Mouse (Mus musculus) neural tube, embryonic 12.5 days (tissue): ENCODE data around the gene Arnt2. TPM values are rescaled to one million over a fixed set of nuclear protein-coding genes. Genes with fewer than 3 reads are reported as not detected.

Experiments
- ATAC-seq: fragments of 200-750 bp; cut with Nextera tagmentation; 2 replicates; pipeline ENCODE4 v1.8.0; 2017; ENCODE audit warnings: low read depth, mild to moderate bottlenecking, moderate TSS enrichment, moderate library complexity; ENCODE audit not compliant: low FRiP score
- H3K27ac ChIP-seq: fragments of 300-500 bp; sonication (generic); 2 replicates; pipeline ENCODE4 v1.5.1; 2016
- H3K27me3 ChIP-seq: fragments of 300-500 bp; sonication (generic); replicated peaks from 2 replicates; pipeline ENCODE4 v1.6.1; 2016; ENCODE audit warnings: mild to moderate bottlenecking
- H3K36me3 ChIP-seq: fragments of 300-500 bp; sonication (generic); 2 replicates; pipeline ENCODE4 v1.6.1; 2016; ENCODE audit warnings: mild to moderate bottlenecking
- H3K4me1 ChIP-seq: fragments of 300-500 bp; sonication (generic); 2 replicates; pipeline ENCODE4 v1.6.1; 2016
- H3K4me2 ChIP-seq: fragments of 300-500 bp; sonication (generic); replicated peaks from 2 replicates; pipeline ENCODE4 v1.6.1; 2016; ENCODE audit warnings: mild to moderate bottlenecking
- H3K4me3 ChIP-seq: fragments of 300-500 bp; sonication (generic); 2 replicates; pipeline ENCODE4 v1.5.1; 2016
- H3K9ac ChIP-seq: fragments of 300-500 bp; sonication (generic); 2 replicates; pipeline ENCODE4 v1.6.1; 2016; ENCODE audit warnings: mild to moderate bottlenecking
- H3K9me3 ChIP-seq: fragments of 300-500 bp; sonication (generic); 2 replicates; pipeline ENCODE4 v1.6.1; 2016; ENCODE audit warnings: mild to moderate bottlenecking
- WGBS: fragments of 180-500 bp; shearing (Covaris S2); methylation state at CpG from one replicate; pipeline ENCODE4 v1.1.7; 2016; 5-methylcytosine and 5-hydroxymethylcytosine counted together
- polyA plus RNA-seq: library from polyadenylated mRNA; unstranded; fragments of >200 nt; fragmentation: Nextera tagmentation; extraction: Ambion mirVana; gene quantifications from 2 replicates; pipeline ENCODE4 v1.2.1, GENCODE M21; 2016

Arnt2 gene
- polyA plus RNA-seq, 1 experiment from 2014 or later, result 49.8 TPM

GRCm38 (mm10) chr7:84358426-84358825, 51.5 kb downstream of the Arnt2 start:
- H3K9ac ChIP-seq, result no peak overlapping the region
- H3K27ac ChIP-seq, result no peak overlapping the region
- H3K4me1 ChIP-seq, result no peaks in the 10 kb centered on the region
- ATAC-seq, result no peak
- H3K9me3 ChIP-seq, result no peaks in the 10 kb centered on the region
- peaks cover 25% of the 10 kb centered on the region for H3K36me3 ChIP-seq
- WGBS, result 60% methylated on average over 1 of the region's 1 CpGs
- no peak overlapping the region for H3K4me3 ChIP-seq
- H3K27me3 ChIP-seq, result no peaks in the 10 kb centered on the region
- no peak overlapping the region for H3K4me2 ChIP-seq

- Histone ChIP-seq H3K4me3 (no peak overlapping the region), H3K27ac (no peak overlapping the region), H3K27me3 (no peaks in the 10 kb centered on the region), H3K36me3 (peaks cover 32% of the 10 kb centered on the region), H3K9ac (no peak overlapping the region), H3K9me3 (no peaks in the 10 kb centered on the region), H3K4me2 (no peak overlapping the region), H3K4me1 (no peaks in the 10 kb centered on the region)
- 75% methylated on average over 10 of the region's 10 CpGs for whole genome bisulfite sequencing
- ATAC-seq, result 0 out of 2 replicates have a peak, but pooled peaks have one; percentile 50
Observed at GRCm38 (mm10) chr7:84355619-84356570, 54.1 kb downstream of the Arnt2 start.

- Histone ChIP-seq H3K9ac (no peak overlapping the region), H3K4me1 (no peaks in the 10 kb centered on the region), H3K27ac (no peak overlapping the region), H3K4me2 (no peak overlapping the region), H3K9me3 (no peaks in the 10 kb centered on the region), H3K4me3 (no peak overlapping the region), H3K27me3 (no peaks in the 10 kb centered on the region), H3K36me3 (peaks cover 33% of the 10 kb centered on the region)
- ATAC-seq, result no peak
- WGBS, result 95% methylated on average over 2 of the region's 2 CpGs
Observed at GRCm38 (mm10) chr7:84354890-84355289, 55.1 kb downstream of the Arnt2 start.

GRCm38 (mm10) chr7:84350529-84350928, 59.4 kb downstream of the Arnt2 start:
- no peak for ATAC-seq
- Histone ChIP-seq H3K27me3 (no peaks in the 10 kb centered on the region), H3K9me3 (no peaks in the 10 kb centered on the region), H3K27ac (no peak overlapping the region), H3K4me3 (no peak overlapping the region), H3K9ac (no peak overlapping the region), H3K36me3 (peaks cover 52% of the 10 kb centered on the region), H3K4me2 (no peak overlapping the region), H3K4me1 (no peaks in the 10 kb centered on the region)

- Histone ChIP-seq H3K27me3 (no peaks in the 10 kb centered on the region), H3K4me3 (no peak overlapping the region), H3K36me3 (peaks cover 58% of the 10 kb centered on the region), H3K4me1 (no peaks in the 10 kb centered on the region), H3K27ac (no peak overlapping the region), H3K4me2 (no peak overlapping the region), H3K9me3 (no peaks in the 10 kb centered on the region), H3K9ac (no peak overlapping the region)
- 88% methylated on average over 2 of the region's 2 CpGs for WGBS
- no peak for ATAC-seq
Observed at GRCm38 (mm10) chr7:84349976-84350375, 60.0 kb downstream of the Arnt2 start.

- Histone ChIP-seq H3K9ac (no peak overlapping the region), H3K9me3 (peaks cover 10% of the 10 kb centered on the region; the same call in 1 of the 2 replicates), H3K36me3 (peaks cover 74% of the 10 kb centered on the region), H3K4me1 (no peaks in the 10 kb centered on the region), H3K4me2 (no peak overlapping the region), H3K27ac (no peak overlapping the region), H3K4me3 (no peak overlapping the region), H3K27me3 (no peaks in the 10 kb centered on the region)
- no peak for ATAC-seq
- 92% methylated on average over 9 of the region's 9 CpGs for WGBS
Observed at GRCm38 (mm10) chr7:84348145-84348911, 61.6 kb downstream of the Arnt2 start.

- H3K27me3 ChIP-seq, result no peaks in the 10 kb centered on the region
- no peak overlapping the region for H3K4me2 ChIP-seq
- H3K9me3 ChIP-seq, result peaks cover 13% of the 10 kb centered on the region; the same call in 1 of the 2 replicates
- no peak overlapping the region for H3K9ac ChIP-seq
- H3K27ac ChIP-seq, result no peak overlapping the region
- peaks cover 59% of the 10 kb centered on the region for H3K36me3 ChIP-seq
- ATAC-seq, result no peak
- WGBS, result 95% methylated on average over 3 of the region's 3 CpGs
- H3K4me1 ChIP-seq, result no peaks in the 10 kb centered on the region
- no peak overlapping the region for H3K4me3 ChIP-seq
Observed at GRCm38 (mm10) chr7:84343160-84343559, 66.8 kb downstream of the Arnt2 start.

GRCm38 (mm10) chr7:84341001-84341400, 69.0 kb downstream of the Arnt2 start:
- Histone ChIP-seq H3K4me2 (no peak overlapping the region), H3K27me3 (no peaks in the 10 kb centered on the region), H3K4me1 (no peaks in the 10 kb centered on the region), H3K9me3 (peaks cover 13% of the 10 kb centered on the region; the same call in 1 of the 2 replicates), H3K9ac (no peak overlapping the region), H3K36me3 (peaks cover 45% of the 10 kb centered on the region), H3K27ac (no peak overlapping the region), H3K4me3 (no peak overlapping the region)
- no peak for ATAC-seq
- WGBS, result 94% methylated on average over 1 of the region's 1 CpGs

- 74% methylated on average over 1 of the region's 1 CpGs for WGBS
- peaks cover 10% of the 10 kb centered on the region; the same call in 1 of the 2 replicates for H3K9me3 ChIP-seq
- no peaks in the 10 kb centered on the region for H3K27me3 ChIP-seq
- no peak overlapping the region for H3K9ac ChIP-seq
- H3K27ac ChIP-seq, result no peak overlapping the region
- H3K36me3 ChIP-seq, result peaks cover 27% of the 10 kb centered on the region
- H3K4me3 ChIP-seq, result no peak overlapping the region
- no peak for ATAC-seq
- no peak overlapping the region for H3K4me2 ChIP-seq
- H3K4me1 ChIP-seq, result no peaks in the 10 kb centered on the region
Observed at GRCm38 (mm10) chr7:84339186-84339585, 70.8 kb downstream of the Arnt2 start.

GRCm38 (mm10) chr7:84337768-84338167, 72.2 kb downstream of the Arnt2 start:
- no peak overlapping the region for H3K4me2 ChIP-seq
- H3K4me1 ChIP-seq, result peaks cover 10% of the 10 kb centered on the region
- no peak for ATAC-seq
- no peaks in the 10 kb centered on the region for H3K9me3 ChIP-seq
- no peaks in the 10 kb centered on the region for H3K27me3 ChIP-seq
- no peak overlapping the region for H3K4me3 ChIP-seq
- H3K9ac ChIP-seq, result no peak overlapping the region
- H3K36me3 ChIP-seq, result peaks cover 13% of the 10 kb centered on the region; the same call in 1 of the 2 replicates
- H3K27ac ChIP-seq, result no peak overlapping the region
- WGBS, result 74% methylated on average over 4 of the region's 4 CpGs

- H3K4me2 ChIP-seq, result no peak overlapping the region
- peaks cover 19% of the 10 kb centered on the region for H3K4me1 ChIP-seq
- WGBS, result 89% methylated on average over 4 of the region's 4 CpGs
- no peak overlapping the region for H3K4me3 ChIP-seq
- no peaks in the 10 kb centered on the region for H3K9me3 ChIP-seq
- H3K36me3 ChIP-seq, result peaks cover 5% of the 10 kb centered on the region; the same call in 1 of the 2 replicates
- no peak overlapping the region for H3K9ac ChIP-seq
- H3K27me3 ChIP-seq, result no peaks in the 10 kb centered on the region
- ATAC-seq, result no peak
- no peak overlapping the region for H3K27ac ChIP-seq
Observed at GRCm38 (mm10) chr7:84336907-84337306, 73.1 kb downstream of the Arnt2 start.

- H3K27me3 ChIP-seq, result no peaks in the 10 kb centered on the region
- H3K27ac ChIP-seq, result no peak overlapping the region
- no peak overlapping the region for H3K4me2 ChIP-seq
- peaks cover 2% of the 10 kb centered on the region; the same call in 1 of the 2 replicates for H3K36me3 ChIP-seq
- ATAC-seq, result no peak
- no peak overlapping the region for H3K9ac ChIP-seq
- H3K9me3 ChIP-seq, result no peaks in the 10 kb centered on the region
- H3K4me3 ChIP-seq, result no peak overlapping the region
- peaks cover 23% of the 10 kb centered on the region for H3K4me1 ChIP-seq
- 59% methylated on average over 2 of the region's 2 CpGs for WGBS
Observed at GRCm38 (mm10) chr7:84336580-84336886, 73.4 kb downstream of the Arnt2 start.
